Mouse (Mus musculus) spleen, postnatal 10 days (tissue): Measurements from ENCODE around the gene Ap2a2.
A peak's percentile ranks its signal among the peaks of the same experiment; 100 is the strongest.
"Not testable (repeated sequence)": the region's sequence is repeated elsewhere in the genome, so short reads cannot be mapped to it uniquely, and the experiment has no call there.

ENCODE experiments used
- DNase-seq, 2 experiments: peaks; one replicate each; pipeline ENCODE4 v3.0.0; 2021 to 2022; ENCODE audit warnings: low spot score in 2 of 2

Ap2a2 gene

GRCm38 (mm10) chr7:141661481-141661880, 99.5 kb downstream of the Ap2a2 start:
- DNase-seq, result no peak

- DNase-seq, result no peak
These were observed 100.2 kb downstream of the Ap2a2 start for GRCm38 (mm10) chr7:141662223-141662622.

GRCm38 (mm10) chr7:141666190-141666589, 104.2 kb downstream of the Ap2a2 start:
- peak in 1 of 2 experiments; percentile 74 for DNase-seq

- DNase-seq, result not testable (repeated sequence)
These were observed 107.1 kb downstream of the Ap2a2 start for GRCm38 (mm10) chr7:141669097-141669496.

- DNase-seq, result peak; percentile 58 to 79
These were observed 109.0 kb downstream of the Ap2a2 start for GRCm38 (mm10) chr7:141670999-141671398.

- DNase-seq, result peak in 1 of 2 experiments; percentile 41
These were observed 109.8 kb downstream of the Ap2a2 start for GRCm38 (mm10) chr7:141671626-141672291.

- no peak for DNase-seq
These were observed 116.9 kb downstream of the Ap2a2 start for GRCm38 (mm10) chr7:141678922-141679321.
